Mouse (Mus musculus) left cerebral cortex, adult 11 months (tissue): ENCODE measurements around the gene Xlr5a.
A peak's percentile ranks its signal among the peaks of the same experiment; 100 is the strongest.
"Not testable (repeated sequence)": the region's sequence is repeated elsewhere in the genome, so short reads cannot be mapped to it uniquely, and the experiment has no call there.

ENCODE experiments used
- DNase-seq: peaks from one replicate; pipeline ENCODE4 v3.0.0; 2022; ENCODE audit warnings: low spot score

Xlr5a gene

GRCm38 (mm10) chrX:73143218-73143618 lies 149.6 kb downstream of the Xlr5a start:
- not testable (repeated sequence) for DNase-seq

- DNase-seq, result not testable (repeated sequence)
Observed at GRCm38 (mm10) chrX:73122859-73123829, 169.6 kb downstream of the Xlr5a start.

GRCm38 (mm10) chrX:73116747-73117146 lies 176.0 kb downstream of the Xlr5a start, which contains the start of gene Gm14685:
TSS of gene Gm14685 (plus strand) at chrX:73117047.
- not testable (repeated sequence) for DNase-seq

- peak; percentile 1 for DNase-seq
Observed at GRCm38 (mm10) chrX:73096941-73097508, 195.8 kb downstream of the Xlr5a start, which contains the start of gene Xlr3a. TSS of gene Xlr3a (minus strand) at chrX:73097095.

GRCm38 (mm10) chrX:73082267-73083055 lies 210.3 kb downstream of the Xlr5a start, which contains the start of gene Xlr4a:
TSS of gene Xlr4a (minus strand) at chrX:73082478.
- not testable (repeated sequence) for DNase-seq

- DNase-seq, result not testable (repeated sequence)
Observed at GRCm38 (mm10) chrX:73066765-73067312, 225.9 kb downstream of the Xlr5a start.

- no peak for DNase-seq
Observed at GRCm38 (mm10) chrX:73064415-73064793, 228.4 kb downstream of the Xlr5a start, which contains the start of gene Pnma3. TSS of gene Pnma3 (plus strand) at chrX:73064787.

GRCm38 (mm10) chrX:73063512-73064414 lies 229.0 kb downstream of the Xlr5a start:
- no peak for DNase-seq

DNA sequence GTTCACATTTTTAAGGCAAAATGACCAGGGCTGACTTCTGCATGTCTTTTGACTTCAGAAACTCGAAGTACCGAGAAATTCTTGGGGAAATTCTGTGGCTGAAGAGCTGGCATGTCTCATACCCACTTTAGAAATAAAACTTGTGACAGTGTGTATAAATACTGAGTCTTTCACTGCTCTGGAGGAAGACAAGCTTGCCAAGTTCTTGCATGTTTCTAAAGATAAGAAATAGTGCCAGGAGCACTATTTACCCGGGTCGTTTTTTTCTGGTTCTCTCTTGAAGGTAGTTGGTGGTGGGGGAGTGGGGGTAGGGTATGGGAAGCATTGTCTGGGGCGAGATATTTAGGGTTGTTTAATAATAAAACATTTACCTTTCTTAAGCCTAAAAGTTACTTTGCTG lies 230.5 kb downstream of the Xlr5a start:
- no peak for DNase-seq

- no peak for DNase-seq
Observed at GRCm38 (mm10) chrX:73061528-73061927, 231.2 kb downstream of the Xlr5a start.
